Mouse (Mus musculus) kidney, embryonic 16.5 days (tissue): ENCODE results near the gene Rapgef2. TPM values are rescaled to one million over a fixed set of nuclear protein-coding genes. Genes with fewer than 3 reads are reported as not detected.

Experiments
- ATAC-seq: fragments of 200-750 bp; cut with Nextera tagmentation; 2 replicates; pipeline ENCODE4 v1.8.0; 2017; ENCODE audit warnings: moderate TSS enrichment; ENCODE audit not compliant: low FRiP score, low TSS enrichment
- H3K27ac ChIP-seq: fragments of 300-500 bp; sonication (generic); 2 replicates; pipeline ENCODE4 v1.5.1; 2014; ENCODE audit warnings: low read length
- H3K27me3 ChIP-seq: fragments of 300-500 bp; sonication (generic); 2 replicates; pipeline ENCODE4 v1.6.1; 2014; ENCODE audit warnings: low read length, control low read depth, mixed read lengths; ENCODE audit not compliant: insufficient read depth
- H3K36me3 ChIP-seq: fragments of 300-500 bp; sonication (generic); 2 replicates; pipeline ENCODE4 v1.6.1; 2014; ENCODE audit warnings: low read length, control low read depth, mixed read lengths; ENCODE audit not compliant: insufficient read depth
- H3K4me1 ChIP-seq: fragments of 300-500 bp; sonication (generic); 2 replicates; pipeline ENCODE4 v1.6.1; 2014; ENCODE audit warnings: low read length, control low read depth, mixed read lengths; ENCODE audit not compliant: insufficient read depth
- H3K4me2 ChIP-seq: fragments of 300-500 bp; sonication (generic); replicated peaks from 2 replicates; pipeline ENCODE4 v1.6.1; 2014; ENCODE audit warnings: low read depth, low read length
- H3K4me3 ChIP-seq: fragments of 300-500 bp; sonication (generic); 2 replicates; pipeline ENCODE4 v1.5.1; 2014; ENCODE audit warnings: mild to moderate bottlenecking, low read length
- H3K9ac ChIP-seq: fragments of 300-500 bp; sonication (generic); replicated peaks from 2 replicates; pipeline ENCODE4 v1.6.1; 2014; ENCODE audit warnings: low read length
- H3K9me3 ChIP-seq: fragments of 300-500 bp; sonication (generic); 2 replicates; pipeline ENCODE4 v1.6.1; 2016; ENCODE audit warnings: low read length, control low read depth
- WGBS: fragments of 180-500 bp; shearing (Covaris S2); extraction: QIAGEN DNeasy Blood & Tissue Kit; methylation state at CpG from one replicate; pipeline ENCODE4 v1.1.7; 2014; 5-methylcytosine and 5-hydroxymethylcytosine counted together
- polyA plus RNA-seq: library from polyadenylated mRNA; unstranded; fragments of >200 nt; fragmentation: Nextera tagmentation; extraction: Ambion mirVana; gene quantifications from 2 replicates; pipeline ENCODE4 v1.2.1, GENCODE M21; 2015

Rapgef2 gene
- polyA plus RNA-seq, 1 experiment from 2014 or later: 4.0 TPM

DNA sequence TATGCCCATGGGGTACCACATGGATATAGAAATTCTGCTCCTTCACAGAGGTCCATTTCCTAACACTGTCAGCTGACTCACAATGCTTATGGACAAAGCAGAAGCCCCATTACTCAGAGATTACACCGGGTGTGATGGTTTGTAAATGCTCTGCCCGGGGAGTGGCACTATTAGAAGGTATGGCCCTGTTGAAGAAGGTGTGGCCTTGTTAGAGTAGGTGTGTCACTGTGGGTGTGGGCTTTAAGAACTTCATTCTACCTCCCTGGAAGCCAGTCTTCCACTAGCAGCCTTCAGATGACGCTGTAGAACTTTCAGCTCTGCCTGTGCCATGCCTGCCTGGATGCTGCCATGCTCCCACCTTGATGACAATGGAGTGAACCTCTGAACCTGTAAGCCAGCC is 32.3 kb downstream of the Rapgef2 start:
- 82% methylated on average over 3 of the region's 3 CpGs for WGBS
- Histone ChIP-seq H3K27me3 (no peaks in the 10 kb centered on the region), H3K27ac (no peak overlapping the region), H3K36me3 (no peaks in the 10 kb centered on the region), H3K9ac (no peak overlapping the region), H3K9me3 (no peaks in the 10 kb centered on the region; the same call in 1 of the 2 replicates), H3K4me1 (peaks cover 16% of the 10 kb centered on the region; the same call in 1 of the 2 replicates), H3K4me3 (no peak overlapping the region), H3K4me2 (no peak overlapping the region)
- ATAC-seq: no peak

DNA sequence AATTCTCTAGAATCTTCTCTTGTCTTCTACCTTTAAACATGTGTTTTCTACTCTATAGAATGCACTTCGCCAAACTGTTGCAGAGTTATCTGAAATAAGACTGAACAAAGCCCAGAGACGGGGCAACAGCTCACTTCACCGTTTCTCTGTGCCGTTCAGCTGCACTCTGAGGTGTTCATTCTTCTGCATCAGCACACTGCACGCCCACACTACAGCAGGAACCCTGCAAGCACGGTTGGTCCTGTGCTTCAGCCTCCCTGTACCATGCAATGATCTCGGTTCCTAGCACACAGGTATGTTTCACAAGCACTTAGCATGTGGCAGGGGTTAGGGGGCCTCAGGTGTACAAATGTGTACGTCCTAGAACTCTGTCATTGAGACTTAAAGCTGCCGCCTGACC is 32.9 kb downstream of the Rapgef2 start:
- H3K4me1 ChIP-seq: peaks cover 16% of the 10 kb centered on the region; the same call in 1 of the 2 replicates
- H3K36me3 ChIP-seq: no peaks in the 10 kb centered on the region
- H3K4me3 ChIP-seq: no peak overlapping the region
- H3K27ac ChIP-seq: peak overlapping the region; percentile 61
- ATAC-seq: peak; percentile 50
- 0 out of 2 replicates have a peak overlapping the region, but pooled peaks have one; percentile 19 for H3K4me2 ChIP-seq
- no peak overlapping the region; the same call in 1 of the 2 replicates for H3K9ac ChIP-seq
- H3K9me3 ChIP-seq: no peaks in the 10 kb centered on the region; the same call in 1 of the 2 replicates
- WGBS: 48% methylated on average over 9 of the region's 9 CpGs
- H3K27me3 ChIP-seq: no peaks in the 10 kb centered on the region

DNA sequence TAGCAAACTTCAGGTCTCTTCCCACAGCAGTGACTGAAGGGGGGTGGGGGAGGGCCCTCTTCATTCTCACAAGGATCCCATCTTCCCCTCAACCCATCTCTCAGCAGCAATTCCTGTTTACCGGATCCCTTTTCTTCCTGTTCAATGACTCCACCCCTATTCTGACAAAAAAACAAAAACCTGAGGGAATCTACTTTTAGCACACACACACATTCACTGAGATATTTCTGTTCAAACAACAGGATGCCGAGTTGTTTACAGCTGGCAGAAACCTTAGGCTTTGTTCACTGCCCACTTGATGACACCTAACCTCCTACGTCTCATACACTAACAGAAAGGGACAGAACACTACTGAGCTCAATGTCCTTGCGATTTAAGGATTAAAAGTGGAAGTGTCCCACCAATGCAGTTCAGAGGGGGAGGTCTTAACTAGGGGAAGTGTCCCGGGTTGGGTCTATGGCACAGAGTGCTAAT is 33.4 kb downstream of the Rapgef2 start:
- ATAC-seq: 0 out of 2 replicates have a peak, but pooled peaks have one; percentile 49
- Histone ChIP-seq H3K27ac (peak overlapping the region; percentile 61), H3K36me3 (no peaks in the 10 kb centered on the region), H3K4me2 (0 out of 2 replicates have a peak overlapping the region, but pooled peaks have one; percentile 19), H3K4me1 (peaks cover 16% of the 10 kb centered on the region; the same call in 1 of the 2 replicates), H3K27me3 (no peaks in the 10 kb centered on the region), H3K4me3 (no peak overlapping the region), H3K9me3 (no peaks in the 10 kb centered on the region; the same call in 1 of the 2 replicates), H3K9ac (no peak overlapping the region; the same call in 1 of the 2 replicates)
- 39% methylated on average over 5 of the region's 5 CpGs for WGBS

DNA sequence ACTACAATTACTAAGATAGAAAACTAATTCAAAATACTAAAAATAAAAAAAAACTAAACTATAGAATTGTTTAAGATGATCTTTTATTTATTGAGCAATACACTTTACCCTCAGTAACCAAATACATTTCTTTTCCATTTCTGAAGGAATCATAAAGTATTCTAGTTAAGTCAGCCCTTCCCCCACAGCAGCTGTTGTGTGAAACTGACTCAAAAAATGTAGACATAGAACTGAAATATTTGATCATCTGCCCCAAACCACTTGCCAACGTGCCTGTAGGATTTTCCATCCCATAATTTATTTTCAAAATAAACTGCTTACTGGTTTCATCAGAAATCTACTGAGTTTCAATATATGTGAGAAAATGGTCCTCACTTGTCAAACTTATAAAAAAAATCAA is 36.4 kb downstream of the Rapgef2 start:
- Histone ChIP-seq H3K36me3 (no peaks in the 10 kb centered on the region), H3K9me3 (no peaks in the 10 kb centered on the region; the same call in 1 of the 2 replicates), H3K4me2 (no peak overlapping the region), H3K4me3 (no peak overlapping the region), H3K27me3 (no peaks in the 10 kb centered on the region), H3K27ac (no peak overlapping the region), H3K4me1 (peaks cover 30% of the 10 kb centered on the region), H3K9ac (no peak overlapping the region)
- no peak for ATAC-seq
- WGBS: 70% methylated on average over 1 of the region's 1 CpGs

DNA sequence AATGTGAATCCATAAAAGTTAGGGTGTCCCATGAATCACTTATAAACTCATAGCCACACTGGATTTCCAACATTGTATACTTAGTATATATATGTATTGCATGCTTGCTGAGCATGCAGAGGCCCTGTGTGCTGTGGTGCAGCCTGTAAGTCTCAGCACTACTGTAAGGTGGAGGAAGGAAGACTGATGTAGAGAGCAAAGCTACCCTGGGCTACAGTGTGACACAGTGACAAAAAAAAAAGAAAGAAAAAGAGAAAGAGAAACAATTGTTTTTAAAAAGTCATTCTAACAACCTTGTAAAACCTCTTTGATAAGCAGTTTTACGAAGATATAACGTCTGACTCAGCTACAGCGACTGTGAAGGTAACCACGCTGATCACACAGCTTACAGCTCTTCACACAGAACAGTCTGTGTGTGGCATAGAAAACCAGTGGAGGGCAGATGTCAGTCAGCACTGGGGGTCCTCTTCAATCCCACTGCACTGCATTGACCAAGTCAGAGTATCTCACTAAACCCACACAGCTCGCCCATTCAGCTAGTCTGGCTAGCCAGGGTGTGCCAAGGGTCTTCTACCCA is 37.6 kb downstream of the Rapgef2 start:
- WGBS: 76% methylated on average over 5 of the region's 5 CpGs
- Histone ChIP-seq H3K4me1 (peaks cover 29% of the 10 kb centered on the region), H3K27ac (no peak overlapping the region), H3K36me3 (no peaks in the 10 kb centered on the region), H3K9ac (no peak overlapping the region), H3K4me3 (no peak overlapping the region), H3K27me3 (no peaks in the 10 kb centered on the region), H3K4me2 (no peak overlapping the region), H3K9me3 (no peaks in the 10 kb centered on the region; the same call in 1 of the 2 replicates)
- ATAC-seq: no peak

DNA sequence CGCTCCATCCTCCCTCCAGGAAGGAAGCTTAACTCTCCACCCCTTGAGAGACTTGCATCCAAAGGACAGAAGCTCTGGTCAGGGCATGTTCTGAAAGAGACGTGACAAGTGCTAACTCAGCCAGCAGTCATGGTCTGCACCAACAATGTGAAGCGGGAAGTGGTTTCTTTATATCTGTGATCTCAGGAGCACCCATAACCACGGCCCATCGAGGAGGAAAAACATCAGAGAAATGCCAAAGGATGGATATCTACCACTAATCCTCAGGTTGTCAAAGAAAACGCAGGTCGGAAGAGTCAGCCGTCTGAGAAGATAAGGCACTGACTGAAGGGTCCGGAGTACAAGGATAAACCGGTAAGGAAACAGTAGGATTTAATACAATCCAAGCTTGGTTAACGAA is 38.1 kb downstream of the Rapgef2 start:
- no peak for ATAC-seq
- no peaks in the 10 kb centered on the region; the same call in 1 of the 2 replicates for H3K9me3 ChIP-seq
- H3K4me2 ChIP-seq: no peak overlapping the region
- WGBS: 88% methylated on average over 11 of the region's 11 CpGs
- no peaks in the 10 kb centered on the region for H3K36me3 ChIP-seq
- H3K4me3 ChIP-seq: no peak overlapping the region
- H3K27ac ChIP-seq: no peak overlapping the region
- peaks cover 28% of the 10 kb centered on the region for H3K4me1 ChIP-seq
- H3K9ac ChIP-seq: no peak overlapping the region
- no peaks in the 10 kb centered on the region for H3K27me3 ChIP-seq

DNA sequence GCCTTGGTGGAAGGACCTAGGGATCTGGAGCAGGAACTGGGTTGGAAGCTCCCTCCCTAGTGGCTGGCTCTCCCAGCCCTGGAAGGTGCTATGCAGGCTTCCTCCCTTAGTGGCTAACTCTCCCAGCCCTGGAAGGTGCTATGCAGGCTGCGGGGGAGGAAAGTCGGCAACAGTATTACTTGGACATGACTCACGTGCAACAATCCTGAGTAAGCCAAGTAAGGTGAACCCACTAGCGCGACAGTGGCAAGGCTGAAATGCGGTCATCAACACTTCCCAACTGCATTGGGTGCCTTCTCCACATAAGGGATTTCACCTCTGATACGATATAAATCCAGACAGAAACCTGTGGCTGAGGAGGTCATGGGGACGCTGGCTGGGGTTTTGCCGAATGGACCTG is 42.0 kb downstream of the Rapgef2 start:
- peaks cover 22% of the 10 kb centered on the region for H3K4me1 ChIP-seq
- ATAC-seq: no peak
- H3K27me3 ChIP-seq: no peaks in the 10 kb centered on the region
- no peaks in the 10 kb centered on the region for H3K9me3 ChIP-seq
- 66% methylated on average over 9 of the region's 9 CpGs for WGBS
- H3K27ac ChIP-seq: no peak overlapping the region
- H3K36me3 ChIP-seq: no peaks in the 10 kb centered on the region
- no peak overlapping the region for H3K4me2 ChIP-seq
- H3K9ac ChIP-seq: no peak overlapping the region
- no peak overlapping the region for H3K4me3 ChIP-seq

DNA sequence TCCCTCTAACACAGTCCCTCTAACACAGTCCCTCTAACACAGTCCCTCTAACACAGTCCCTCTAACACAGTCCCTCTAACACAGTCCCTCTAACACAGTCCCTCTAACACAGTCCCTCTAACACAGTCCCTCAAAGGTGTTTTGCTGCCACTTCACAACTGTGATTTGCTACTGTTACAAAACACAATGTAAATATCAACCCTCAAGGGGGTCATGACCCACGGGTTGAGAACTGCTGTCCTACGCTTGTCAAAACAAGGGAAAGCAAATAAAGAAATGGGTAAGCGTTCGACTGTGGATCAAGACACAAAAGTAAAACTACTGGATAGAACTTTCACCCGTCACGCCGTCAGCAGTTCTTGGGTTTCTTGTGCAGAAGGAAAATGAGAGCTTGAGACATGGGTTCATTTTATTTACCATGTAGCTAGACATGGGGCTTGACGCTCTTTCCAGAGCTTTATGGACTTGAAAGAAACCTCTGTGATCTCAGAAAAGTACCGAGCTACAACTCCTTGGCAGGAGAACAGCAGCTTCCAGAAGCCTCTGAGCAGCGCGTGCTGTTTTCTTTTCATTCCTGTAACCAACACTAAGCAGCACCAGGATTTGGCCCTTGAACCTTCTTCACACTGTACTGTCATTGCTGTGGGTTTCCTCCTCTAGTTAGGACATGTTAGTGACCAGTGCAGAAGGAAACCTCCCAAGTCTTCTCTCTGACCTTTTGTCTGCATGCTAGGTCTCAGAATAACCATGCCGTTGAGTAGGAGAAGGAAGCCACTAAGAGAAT is 43.2 kb downstream of the Rapgef2 start:
- Histone ChIP-seq H3K9ac (no peak overlapping the region), H3K27me3 (no peaks in the 10 kb centered on the region), H3K4me2 (no peak overlapping the region), H3K36me3 (no peaks in the 10 kb centered on the region), H3K9me3 (no peaks in the 10 kb centered on the region), H3K4me3 (no peak overlapping the region), H3K27ac (no peak overlapping the region), H3K4me1 (peaks cover 34% of the 10 kb centered on the region)
- no peak for ATAC-seq
- 33% methylated on average over 12 of the region's 12 CpGs for WGBS

DNA sequence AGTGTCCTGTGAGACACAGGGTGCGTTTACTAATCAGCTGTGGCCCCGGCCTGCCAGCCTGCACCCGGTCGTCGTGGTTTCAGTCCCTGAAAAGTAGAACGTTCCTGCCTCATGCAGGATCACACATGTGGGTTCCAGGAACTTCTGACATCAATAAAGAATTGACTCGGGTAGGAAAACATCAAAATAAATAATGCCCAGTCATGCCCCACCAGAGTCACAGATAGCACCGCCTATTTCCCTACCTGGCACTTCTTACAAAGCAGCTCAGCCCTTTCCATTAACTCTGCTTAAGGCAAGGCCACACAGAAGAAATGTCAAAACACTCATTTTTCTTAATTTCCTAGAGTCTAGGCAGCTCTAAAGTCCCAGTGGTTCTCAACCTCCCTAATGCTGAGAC is 44.0 kb downstream of the Rapgef2 start:
- Histone ChIP-seq H3K27ac (no peak overlapping the region), H3K36me3 (no peaks in the 10 kb centered on the region), H3K9me3 (no peaks in the 10 kb centered on the region; the same call in 1 of the 2 replicates), H3K4me1 (peaks cover 42% of the 10 kb centered on the region), H3K27me3 (no peaks in the 10 kb centered on the region), H3K4me2 (no peak overlapping the region), H3K4me3 (no peak overlapping the region), H3K9ac (no peak overlapping the region)
- no peak for ATAC-seq
- WGBS: 66% methylated on average over 8 of the region's 8 CpGs

DNA sequence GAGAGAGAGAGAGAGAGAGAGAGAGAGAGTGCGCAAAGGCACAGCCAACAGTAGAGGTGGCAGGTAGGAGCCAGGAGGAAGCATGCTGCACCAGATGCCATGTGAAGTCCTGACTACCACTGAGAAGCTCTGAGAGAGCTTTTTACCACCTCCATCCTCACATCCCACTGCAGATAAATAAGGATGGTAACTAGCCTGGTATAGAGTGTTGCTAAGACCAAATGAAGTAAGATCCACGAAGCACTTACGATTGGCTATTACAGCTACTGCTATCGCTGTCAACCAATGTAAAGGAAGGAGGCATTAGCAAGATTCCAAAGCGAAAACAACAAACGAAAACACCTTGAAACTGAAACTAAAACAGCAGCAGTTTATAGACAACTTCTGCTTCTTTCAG is 47.3 kb downstream of the Rapgef2 start:
- Histone ChIP-seq H3K36me3 (no peaks in the 10 kb centered on the region), H3K9me3 (no peaks in the 10 kb centered on the region; the same call in 1 of the 2 replicates), H3K4me2 (no peak overlapping the region), H3K4me3 (no peak overlapping the region), H3K27me3 (no peaks in the 10 kb centered on the region), H3K27ac (no peak overlapping the region), H3K4me1 (peaks cover 29% of the 10 kb centered on the region), H3K9ac (no peak overlapping the region)
- 88% methylated on average over 6 of the region's 6 CpGs for WGBS
- no peak for ATAC-seq
